Mouse (Mus musculus): ENCODE data around the gene Dip2c.

Gene Dip2c

DNA sequence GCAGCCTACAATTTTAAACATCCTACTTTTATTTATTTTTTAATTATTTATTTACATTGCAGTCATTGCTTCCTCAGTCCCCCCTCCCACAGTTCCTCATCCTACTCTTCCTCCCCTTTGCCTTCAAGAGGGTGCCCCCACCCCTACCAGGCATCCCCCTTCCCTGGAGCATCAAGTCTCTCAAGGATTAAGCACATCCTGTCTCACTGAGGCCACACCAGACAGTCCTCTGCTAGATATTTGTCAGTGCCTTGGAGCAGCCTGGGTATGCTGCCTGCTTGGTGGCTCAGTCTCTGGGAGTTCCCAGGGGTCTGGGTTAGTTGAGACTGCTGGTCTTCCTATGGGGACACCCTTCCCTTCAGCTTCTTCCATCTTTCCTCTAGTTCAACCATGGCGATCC, 397.8 kb downstream of the Dip2c start:
- DNase-seq: no peak

DNA sequence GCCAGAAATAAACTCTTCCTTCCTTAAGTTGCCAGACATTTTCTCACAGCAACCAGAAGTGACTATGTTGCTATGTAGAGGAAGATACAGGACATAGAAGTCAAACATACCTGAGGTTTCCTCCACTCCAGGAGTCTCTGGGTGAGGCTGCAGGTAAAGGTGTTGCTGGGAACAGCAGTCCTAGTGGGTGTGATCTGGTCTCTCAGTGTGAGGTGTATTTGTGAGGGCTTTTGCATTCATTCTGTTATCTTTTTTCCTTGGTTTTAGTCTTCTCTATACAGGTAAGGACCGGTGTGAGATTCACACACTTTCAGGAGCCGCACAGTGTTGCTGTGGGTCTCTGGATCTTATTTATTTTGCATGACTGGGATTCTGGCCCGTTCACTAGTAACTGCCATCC, 405.2 kb downstream of the Dip2c start:
- DNase-seq: no peak

DNA sequence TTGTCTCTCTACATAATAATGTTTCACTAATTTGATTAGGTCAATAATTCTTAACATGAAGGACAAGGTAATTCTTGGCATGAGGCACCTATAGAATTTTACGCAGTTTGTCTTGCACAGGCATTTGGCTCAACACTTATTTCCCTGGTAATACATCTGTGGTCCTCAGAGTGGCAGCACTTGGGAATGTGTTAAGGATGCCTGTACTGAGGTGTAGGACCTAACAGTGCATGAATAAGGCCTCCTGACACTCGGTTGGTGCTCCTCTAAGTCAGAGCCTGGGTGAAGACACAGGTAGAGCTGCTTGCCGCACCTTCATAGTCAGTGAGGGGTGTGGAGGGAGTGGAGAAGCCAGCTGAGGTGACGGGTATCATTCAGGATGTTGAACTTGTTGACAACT, 407.0 kb downstream of the Dip2c start:
- no peak for DNase-seq

DNA sequence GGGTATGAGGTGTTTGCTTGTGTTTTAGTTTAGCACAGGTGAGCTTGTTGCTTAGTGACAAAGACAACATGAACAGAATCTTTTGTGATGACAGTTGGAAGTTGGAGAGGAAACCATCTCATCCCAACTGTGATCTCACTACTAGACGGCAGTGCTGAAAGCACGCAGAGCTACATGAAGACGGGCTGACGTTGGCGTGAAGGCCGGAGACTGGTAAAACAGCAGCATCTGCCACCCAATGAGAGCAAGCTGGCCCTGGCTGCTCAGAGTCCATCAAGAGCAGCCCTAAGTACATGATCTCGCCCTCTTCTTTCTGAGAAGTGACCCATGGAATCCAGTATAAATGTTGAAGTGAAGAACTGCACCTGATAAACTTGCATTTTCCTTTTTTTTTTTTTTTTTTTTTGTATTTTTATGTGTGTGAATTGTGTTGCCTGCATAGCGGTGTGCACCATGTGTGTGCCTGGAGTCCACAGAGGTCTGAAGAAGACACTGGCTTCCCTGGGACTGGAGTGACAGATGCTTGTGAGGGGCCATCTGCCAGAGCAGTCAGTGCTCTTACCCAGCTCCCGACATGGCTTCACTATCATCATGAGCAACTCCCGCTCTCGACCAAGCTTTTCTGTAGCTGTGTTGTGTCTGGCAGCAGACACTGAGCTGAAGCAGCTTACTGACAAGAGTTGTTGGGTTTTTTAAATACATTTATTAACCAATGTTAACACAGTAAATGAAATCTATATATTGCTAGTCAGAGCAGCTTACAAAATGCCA, 408.0 kb downstream of the Dip2c start:
- no peak for DNase-seq

- no peak for DNase-seq
Measured at GRCm38 (mm10) chr13:9686261-9686660, 409.9 kb downstream of the Dip2c start.

- DNase-seq: no peak
Measured at GRCm38 (mm10) chr13:9686765-9687164, 410.4 kb downstream of the Dip2c start.

DNA sequence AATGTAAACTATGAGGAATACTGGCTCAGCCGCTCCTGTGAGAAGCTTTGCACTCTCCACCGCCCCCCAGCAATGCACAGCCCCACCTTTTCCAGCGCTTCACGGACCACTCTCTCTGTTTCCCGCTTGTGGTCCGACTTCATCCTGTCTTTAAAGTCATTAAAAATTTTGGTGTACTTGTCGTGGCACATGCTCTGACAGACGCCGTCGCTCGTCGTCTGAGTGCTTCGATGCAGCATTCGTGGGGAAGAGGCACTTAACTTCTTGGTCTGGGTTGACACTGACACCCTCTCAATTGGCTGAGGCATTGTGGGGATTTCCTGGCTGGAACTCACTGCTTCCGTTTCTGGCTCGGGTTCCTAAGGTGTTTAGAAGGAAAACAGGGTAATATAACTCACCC, 413.0 kb downstream of the Dip2c start:
- DNase-seq: no peak

GRCm38 (mm10) chr13:9692876-9693275, 416.5 kb downstream of the Dip2c start:
- no peak for DNase-seq

DNA sequence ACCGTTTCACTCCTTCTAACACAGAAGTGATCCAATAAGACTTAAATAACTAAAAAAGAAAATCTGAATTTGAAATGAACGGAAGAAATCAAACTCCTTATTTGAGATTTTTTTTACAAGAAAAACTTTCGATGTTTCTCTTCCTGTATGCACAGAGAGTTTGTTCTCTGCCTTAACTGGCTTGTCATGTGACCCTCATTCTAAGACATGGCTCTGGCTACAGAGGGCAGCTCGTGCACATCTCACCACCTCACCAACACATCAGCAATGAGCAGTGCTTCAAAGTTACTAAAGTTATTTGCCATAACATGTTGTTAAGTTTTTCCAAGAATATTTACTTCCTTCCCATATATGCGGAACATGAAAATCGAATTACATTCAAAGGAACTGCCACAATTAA, 418.3 kb downstream of the Dip2c start:
- DNase-seq: no peak

- no peak for DNase-seq
Measured at GRCm38 (mm10) chr13:9695403-9695802, 419.1 kb downstream of the Dip2c start.

GRCm38 (mm10) chr13:9695809-9696208, 419.5 kb downstream of the Dip2c start:
- peak; percentile 57 to 87 for DNase-seq

GRCm38 (mm10) chr13:9697340-9697739, 421.0 kb downstream of the Dip2c start:
- no peak for DNase-seq

- DNase-seq: no peak
Measured at GRCm38 (mm10) chr13:9702615-9703235, 426.4 kb downstream of the Dip2c start.

DNA sequence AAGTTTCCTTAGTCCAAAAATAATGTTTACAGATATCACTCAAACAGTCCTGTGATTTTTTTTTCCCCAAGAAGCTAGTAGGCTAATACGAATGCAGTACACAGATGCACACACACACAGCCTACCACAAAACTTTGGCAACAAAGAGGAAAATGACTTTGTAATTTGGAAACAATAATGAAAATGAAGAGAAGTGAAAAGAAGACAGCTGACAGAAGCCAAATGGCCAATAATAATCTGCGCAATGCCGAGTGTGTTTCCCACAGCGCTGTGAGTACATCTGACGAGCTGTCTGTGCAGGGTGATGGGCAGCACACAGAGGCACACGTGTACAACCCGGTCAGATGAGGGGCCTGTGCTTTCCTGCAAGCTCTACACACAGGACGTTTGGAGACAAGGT, 430.4 kb downstream of the Dip2c start:
- peak in 1 of 2 experiments; percentile 51 for DNase-seq

DNA sequence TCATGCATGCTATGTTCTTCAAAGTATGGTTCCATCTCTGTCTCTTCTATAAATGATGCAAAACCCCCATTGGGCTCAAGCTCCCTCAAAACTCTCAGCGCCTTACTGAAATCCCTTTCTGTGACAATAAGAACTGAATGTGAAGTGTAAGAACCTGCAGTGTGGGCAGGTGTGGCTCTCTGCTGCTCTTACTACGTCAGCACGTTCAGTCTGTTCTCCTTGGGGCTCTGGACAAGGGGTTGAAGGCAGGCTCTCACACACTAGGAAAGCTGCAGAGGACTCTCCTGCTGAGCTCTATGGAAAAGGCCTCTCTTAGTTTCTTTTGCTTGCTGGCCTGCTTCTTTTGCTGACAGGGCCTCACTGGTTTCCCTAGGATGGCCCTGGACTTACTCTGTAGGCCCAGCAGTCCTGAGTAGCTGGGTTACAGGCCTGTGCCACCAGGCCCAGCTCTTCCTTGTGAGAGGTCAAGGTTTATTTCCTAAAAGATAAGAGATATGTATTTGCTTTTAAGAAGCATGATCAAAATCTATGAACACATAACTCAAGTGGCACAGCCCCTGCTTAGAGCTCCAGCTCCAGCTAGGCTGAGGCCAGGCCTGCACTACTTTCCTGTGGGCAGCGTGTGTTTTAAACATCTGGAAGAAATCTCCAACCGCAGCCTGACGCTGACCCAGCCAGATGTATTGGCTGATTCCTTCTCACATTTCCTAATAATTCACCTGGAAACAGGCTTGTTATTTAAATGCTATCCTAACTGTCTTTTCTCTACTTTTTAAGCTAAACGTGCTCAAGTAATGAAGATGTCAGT, 432.3 kb downstream of the Dip2c start:
- no peak for DNase-seq

DNA sequence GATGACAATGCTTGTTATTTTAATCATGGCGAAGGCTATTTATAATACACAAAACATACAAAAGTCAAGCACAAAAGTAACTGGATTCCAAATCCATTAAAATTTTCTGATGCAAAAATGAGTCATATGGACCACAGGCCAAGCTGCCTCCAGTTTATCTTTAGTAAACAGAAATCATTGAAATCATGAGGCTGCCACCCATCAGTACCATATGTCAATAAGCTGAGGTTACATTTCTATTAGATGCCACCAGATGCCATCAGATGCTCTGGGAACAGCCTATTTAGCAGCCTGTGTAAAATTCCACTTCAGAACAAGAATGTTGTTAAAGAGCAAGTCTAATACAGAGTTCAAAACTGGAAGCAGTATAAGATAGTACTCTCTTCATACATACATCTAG, 436.1 kb downstream of the Dip2c start:
- DNase-seq: no peak

DNA sequence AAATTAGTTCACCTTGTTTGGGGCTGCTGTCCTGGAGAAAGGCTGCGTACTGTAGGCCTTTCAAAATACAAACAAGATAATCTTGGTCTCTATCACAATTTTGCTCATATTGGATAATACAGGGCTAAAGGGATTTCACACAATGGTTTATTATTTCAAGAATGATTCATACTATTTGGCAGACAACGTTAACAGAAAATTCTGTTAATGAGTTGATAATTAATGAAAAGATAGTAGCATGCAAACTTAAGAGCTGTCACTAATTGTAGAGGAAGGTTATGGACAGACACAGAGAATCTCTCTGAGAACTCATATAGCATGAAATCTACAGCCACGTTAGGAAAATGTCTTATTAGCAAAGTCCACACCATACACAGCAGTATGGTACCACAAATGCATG, 436.6 kb downstream of the Dip2c start:
- no peak for DNase-seq

DNA sequence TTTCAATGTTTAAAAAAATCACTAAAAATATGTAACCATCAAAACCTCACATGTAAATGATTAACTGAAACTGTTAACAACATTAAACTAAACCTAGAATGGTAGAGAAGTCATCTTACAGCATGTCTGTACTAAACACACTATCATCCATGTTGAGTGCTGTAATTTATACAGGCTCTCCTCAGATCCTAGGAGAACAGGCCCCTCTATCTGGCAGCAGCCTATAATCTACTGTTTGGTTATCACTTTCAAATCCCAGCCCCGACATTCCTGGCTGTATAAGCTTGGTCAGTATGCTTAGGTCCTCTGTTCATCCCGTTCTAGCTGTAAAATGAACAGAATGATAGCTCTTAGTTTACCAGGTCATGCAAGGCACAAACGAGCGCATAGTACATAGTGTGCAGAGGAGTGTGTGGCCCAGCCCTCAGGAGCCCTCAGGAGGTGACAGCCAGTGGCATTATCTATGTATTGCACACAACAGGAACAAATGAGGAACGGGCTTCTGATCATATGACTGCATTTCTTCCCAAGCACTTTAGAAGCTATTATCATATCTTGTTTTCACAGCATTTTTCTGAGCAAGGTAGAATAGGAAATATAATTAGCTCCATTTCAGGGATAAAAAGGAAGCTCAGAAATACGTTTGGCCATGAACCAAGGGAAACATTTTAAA, 437.3 kb downstream of the Dip2c start:
- no peak for DNase-seq

DNA sequence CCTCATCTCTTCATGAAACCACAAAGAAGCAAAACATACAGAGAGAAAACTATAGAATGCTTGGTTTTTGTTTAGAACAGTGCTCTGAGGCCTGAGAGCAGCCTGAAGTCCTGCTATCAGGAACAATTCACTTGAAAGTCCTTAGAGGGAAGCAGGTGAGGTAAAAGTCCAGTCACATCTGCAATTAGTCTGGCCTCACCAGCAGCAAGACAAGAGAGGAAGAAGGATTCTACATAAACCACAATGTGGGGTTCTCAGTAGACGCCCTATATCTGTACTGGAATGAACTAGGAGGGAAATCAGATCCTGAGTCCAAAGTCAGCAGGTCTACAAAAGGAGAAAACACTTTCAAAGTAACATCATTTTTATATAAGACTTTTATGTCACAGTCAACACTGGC, 438.9 kb downstream of the Dip2c start:
- DNase-seq: no peak
